In genomic region chr17:87613355-87614283, GRCm38 (mm10) we compare ENCODE assay signal across 8 mouse cellular contexts. TPM values are rescaled to one million over a fixed set of nuclear protein-coding genes. Genes with fewer than 3 reads are reported as not detected.
DNase-seq lines count a peak whose midpoint lies in the region; ATAC-seq and TF ChIP-seq lines count a peak whose summit lies in the region.

No protein-coding gene starts in this region.

- H3K4me3 ChIP-seq in embryonic facial prominence, embryonic 11.5 days (ENCODE audit: low read depth, low read length), result peak overlapping the region; percentile 24
- peak overlapping the region; percentile 59 for H3K4me3 ChIP-seq in heart, embryonic 10.5 days
- peak overlapping the region; percentile 43 for H3K4me3 ChIP-seq in limb, embryonic 14.5 days (replicated peaks; ENCODE audit: low read length)
- H3K4me3 ChIP-seq in midbrain, embryonic 13.5 days (replicated peaks), result peak overlapping the region; percentile 40

- peak; percentile 96; the same call in 1 of the 2 replicates for TF ChIP-seq POLR2A in limb, embryonic 14.5 days (IDR thresholded peaks at IDR 0.05; ENCODE audit: borderline replicate concordance, extremely low read depth, insufficient read depth, insufficient read length)

- H3K27me3 ChIP-seq in embryonic facial prominence, embryonic 11.5 days (ENCODE audit: control insufficient read depth, insufficient read depth, low read length), result no peaks in the 10 kb centered on the region
- H3K27me3 ChIP-seq in heart, embryonic 10.5 days (ENCODE audit: insufficient read depth, poor library complexity, severe bottlenecking), result no peaks in the 10 kb centered on the region
- H3K27me3 ChIP-seq in limb, embryonic 14.5 days (ENCODE audit: control insufficient read depth, insufficient read depth, low read length), result no peaks in the 10 kb centered on the region
- no peaks in the 10 kb centered on the region for H3K27me3 ChIP-seq in midbrain, embryonic 13.5 days

- H3K27ac ChIP-seq in embryonic facial prominence, embryonic 11.5 days (replicated peaks; ENCODE audit: low read depth, low read length), result peak overlapping the region; percentile 94
- H3K27ac ChIP-seq in heart, embryonic 10.5 days, result peak overlapping the region; percentile 95
- peak overlapping the region; percentile 97 for H3K27ac ChIP-seq in limb, embryonic 14.5 days (replicated peaks; ENCODE audit: low read depth, low read length)
- H3K27ac ChIP-seq in midbrain, embryonic 13.5 days, result peak overlapping the region; percentile 98

- no peaks in the 10 kb centered on the region for H3K36me3 ChIP-seq in embryonic facial prominence, embryonic 11.5 days (replicated peaks; ENCODE audit: control insufficient read depth, insufficient read depth, low read depth, low read length)
- no peaks in the 10 kb centered on the region for H3K36me3 ChIP-seq in heart, embryonic 10.5 days
- H3K36me3 ChIP-seq in limb, embryonic 14.5 days (ENCODE audit: control insufficient read depth, insufficient read depth, low read length), result no peaks in the 10 kb centered on the region
- H3K36me3 ChIP-seq in midbrain, embryonic 13.5 days, result no peaks in the 10 kb centered on the region

- DNase-seq in 3T3-L1 (ENCODE audit: low read depth, low spot score), result peak; percentile 92
- peak; percentile 66 for DNase-seq in adrenal gland, postnatal 25 days
- peak; percentile 95 for DNase-seq in embryonic facial prominence, embryonic 11.5 days (ENCODE audit: low spot score)
- DNase-seq in heart, embryonic 10.5 days (ENCODE audit: low spot score), result peak; percentile 94
- peak; percentile 61 for DNase-seq in kidney, adult 9 months
- peak; percentile 95 for DNase-seq in limb, embryonic 14.5 days (ENCODE audit: low spot score)
- peak; percentile 77 for DNase-seq in testis, postnatal 10 days (ENCODE audit: low spot score)

- H3K9me3 ChIP-seq in embryonic facial prominence, embryonic 11.5 days (replicated peaks; ENCODE audit: control insufficient read depth, low read length), result no peaks in the 10 kb centered on the region
- no peaks in the 10 kb centered on the region for H3K9me3 ChIP-seq in heart, embryonic 10.5 days
- no peaks in the 10 kb centered on the region for H3K9me3 ChIP-seq in limb, embryonic 14.5 days (ENCODE audit: control insufficient read depth, low read length)
- H3K9me3 ChIP-seq in midbrain, embryonic 13.5 days, result no peaks in the 10 kb centered on the region

- peak; percentile 86 for ATAC-seq in embryonic facial prominence, embryonic 11.5 days (replicated peaks; ENCODE audit: insufficient number of reproducible peaks, low FRiP score, low TSS enrichment, low read depth)
- ATAC-seq in limb, embryonic 14.5 days (ENCODE audit: low FRiP score, low read depth), result peak; percentile 97
- peak; percentile 92 for ATAC-seq in midbrain, embryonic 13.5 days

- peak overlapping the region; percentile 62 for H3K4me2 ChIP-seq in embryonic facial prominence, embryonic 11.5 days (ENCODE audit: low read depth, low read length)
- peak overlapping the region; percentile 78 for H3K4me2 ChIP-seq in limb, embryonic 14.5 days (replicated peaks; ENCODE audit: low read depth, low read length, severe bottlenecking)
- H3K4me2 ChIP-seq in midbrain, embryonic 13.5 days (replicated peaks), result peak overlapping the region; percentile 61

- no peaks in the 10 kb centered on the region for H3K4me1 ChIP-seq in embryonic facial prominence, embryonic 11.5 days (ENCODE audit: control insufficient read depth, insufficient read depth, low read length)
- peaks cover 13% of the 10 kb centered on the region for H3K4me1 ChIP-seq in heart, embryonic 10.5 days
- H3K4me1 ChIP-seq in limb, embryonic 14.5 days (ENCODE audit: control insufficient read depth, insufficient read depth, low read length), result peaks cover 8% of the 10 kb centered on the region
- peaks cover 14% of the 10 kb centered on the region for H3K4me1 ChIP-seq in midbrain, embryonic 13.5 days (replicated peaks)

- H3K9ac ChIP-seq in embryonic facial prominence, embryonic 11.5 days (replicated peaks; ENCODE audit: low read length), result peak overlapping the region; percentile 75
- peak overlapping the region; percentile 81 for H3K9ac ChIP-seq in limb, embryonic 14.5 days (ENCODE audit: low read depth, low read length, severe bottlenecking)
- peak overlapping the region; percentile 83 for H3K9ac ChIP-seq in midbrain, embryonic 13.5 days (replicated peaks)

- 5% methylated on average over 24 of the region's 24 CpGs for WGBS in embryonic facial prominence, embryonic 11.5 days
- 6% methylated on average over 24 of the region's 24 CpGs for WGBS in heart, embryonic 10.5 days
- 5% methylated on average over 24 of the region's 24 CpGs for WGBS in limb, embryonic 14.5 days
- WGBS in midbrain, embryonic 13.5 days, result 2% methylated on average over 24 of the region's 24 CpGs

RNA-seq across cellular contexts. Expression of gene Epcam, which starts 22.2 kb away (rescaled TPM):
- not detected in 2 replicates for total RNA-seq in adrenal gland, postnatal 25 days (2021)
- polyA plus RNA-seq in embryonic facial prominence, embryonic 11.5 days (2014; fragmentation: Nextera tagmentation; extraction: Ambion mirVana), result 87.7 and 93.7 TPM in 2 replicates
- polyA plus RNA-seq in heart, embryonic 10.5 days (2016; fragmentation: Nextera tagmentation; extraction: Ambion mirVana), result 7.4 and 33.9 TPM in 2 replicates
- polyA plus RNA-seq in limb, embryonic 14.5 days (2012; rRNA removed), result 27.3 and 34.9 TPM in 2 replicates
- polyA plus RNA-seq in limb, embryonic 14.5 days (2014; fragmentation: Nextera tagmentation; extraction: Ambion mirVana), result 71.3 and 74.3 TPM in 2 replicates
- 2.8 and 3.6 TPM in 2 replicates for polyA plus RNA-seq in midbrain, embryonic 13.5 days (2015; fragmentation: Nextera tagmentation; extraction: Ambion mirVana)

RNA-seq across cellular contexts. Expression of gene Msh2, which starts 58.5 kb away (rescaled TPM):
- total RNA-seq in adrenal gland, postnatal 25 days (2021), result 24.7 and 31.0 TPM in 2 replicates
- 93.7 and 96.1 TPM in 2 replicates for polyA plus RNA-seq in embryonic facial prominence, embryonic 11.5 days (2014; fragmentation: Nextera tagmentation; extraction: Ambion mirVana)
- polyA plus RNA-seq in heart, embryonic 10.5 days (2016; fragmentation: Nextera tagmentation; extraction: Ambion mirVana), result 63.8 and 75.1 TPM in 2 replicates
- 29.0 and 33.8 TPM in 2 replicates for polyA plus RNA-seq in limb, embryonic 14.5 days (2012; rRNA removed)
- polyA plus RNA-seq in limb, embryonic 14.5 days (2014; fragmentation: Nextera tagmentation; extraction: Ambion mirVana), result 40.5 and 47.5 TPM in 2 replicates
- 79.5 and 85.1 TPM in 2 replicates for polyA plus RNA-seq in midbrain, embryonic 13.5 days (2015; fragmentation: Nextera tagmentation; extraction: Ambion mirVana)

Comparison
In these comparisons a context has a peak if more than half of its experiments do, and no peak if none do; other contexts are left out.
1. Peak in every context shown above with its lines: DNase-seq, ATAC-seq, H3K4me3 ChIP-seq and H3K27ac ChIP-seq.